ENCODE assay signal across 8 mouse cellular contexts in genomic region chr4:109147278-109148038, GRCm38 (mm10). TPM values are rescaled to one million over a fixed set of nuclear protein-coding genes. Genes with fewer than 3 reads are reported as not detected.
DNase-seq lines count a peak whose midpoint lies in the region; ATAC-seq and TF ChIP-seq lines count a peak whose summit lies in the region.

No protein-coding gene starts in this region.

- H3K4me3 ChIP-seq in heart, embryonic 10.5 days = peak overlapping the region; percentile 32; the same call in 1 of the 2 replicates
- no peak overlapping the region for H3K4me3 ChIP-seq in liver, postnatal 0 days (ENCODE audit: low read depth, low read length)
- H3K4me3 ChIP-seq in neural tube, embryonic 11.5 days (ENCODE audit: low read depth, low read length) = no peak overlapping the region

- WGBS in heart, embryonic 10.5 days = 39% methylated on average over 11 of the region's 11 CpGs
- 48% methylated on average over 11 of the region's 11 CpGs for WGBS in liver, postnatal 0 days (ENCODE audit: insufficient replicate concordance)
- WGBS in neural tube, embryonic 11.5 days = 62% methylated on average over 11 of the region's 11 CpGs

- H3K4me2 ChIP-seq in liver, postnatal 0 days (ENCODE audit: low read depth, low read length) = peak overlapping the region; percentile 22
- no peak overlapping the region for H3K4me2 ChIP-seq in neural tube, embryonic 11.5 days (ENCODE audit: low read depth)

- TF ChIP-seq CTCF in liver, postnatal 0 days (IDR thresholded peaks at IDR 0.05; ENCODE audit: low read depth) = peak; percentile 90

- peak; percentile 71 for DNase-seq in CD4-positive, CD25-positive, alpha-beta regulatory T cell, adult 2 months (ENCODE audit: low read depth, low spot score)
- peak; percentile 79 for DNase-seq in R1 (ENCODE audit: low read depth, low spot score)
- DNase-seq in heart, embryonic 10.5 days (ENCODE audit: low spot score) = peak; percentile 80
- DNase-seq in kidney, adult 18-20 months = peak; percentile 68
- DNase-seq in liver, postnatal 0 days = peak; percentile 41
- DNase-seq in neural tube, embryonic 11.5 days (ENCODE audit: low spot score) = peak; percentile 43
- peak; percentile 50 for DNase-seq in thymus, postnatal 0 days (ENCODE audit: low spot score)

- no peaks in the 10 kb centered on the region for H3K27me3 ChIP-seq in heart, embryonic 10.5 days (ENCODE audit: insufficient read depth, poor library complexity, severe bottlenecking)
- H3K27me3 ChIP-seq in liver, postnatal 0 days (ENCODE audit: insufficient read depth, low read length) = no peaks in the 10 kb centered on the region
- no peaks in the 10 kb centered on the region for H3K27me3 ChIP-seq in neural tube, embryonic 11.5 days (ENCODE audit: control insufficient read depth, insufficient read depth, low read length)

- peak; percentile 60 for ATAC-seq in common myeloid progenitor, adult 5-6 weeks (replicated peaks; ENCODE audit: low read depth, poor library complexity, severe bottlenecking)
- peak; percentile 72 for ATAC-seq in liver, postnatal 0 days
- ATAC-seq in neural tube, embryonic 11.5 days (ENCODE audit: insufficient read depth, low FRiP score, low TSS enrichment) = no peak

- H3K9me3 ChIP-seq in heart, embryonic 10.5 days = no peaks in the 10 kb centered on the region
- H3K9me3 ChIP-seq in liver, postnatal 0 days (ENCODE audit: low read length) = no peaks in the 10 kb centered on the region
- H3K9me3 ChIP-seq in neural tube, embryonic 11.5 days (ENCODE audit: control insufficient read depth, low read length) = no peaks in the 10 kb centered on the region

- H3K4me1 ChIP-seq in heart, embryonic 10.5 days = peaks cover 16% of the 10 kb centered on the region
- peaks cover 3% of the 10 kb centered on the region; the same call in 1 of the 2 replicates for H3K4me1 ChIP-seq in liver, postnatal 0 days (ENCODE audit: insufficient read depth)
- H3K4me1 ChIP-seq in neural tube, embryonic 11.5 days (ENCODE audit: control insufficient read depth, insufficient read depth, low read length) = no peaks in the 10 kb centered on the region

- no peak overlapping the region for H3K9ac ChIP-seq in liver, postnatal 0 days (replicated peaks)
- no peak overlapping the region for H3K9ac ChIP-seq in neural tube, embryonic 11.5 days (ENCODE audit: low read length)

- H3K27ac ChIP-seq in heart, embryonic 10.5 days = 0 out of 2 replicates have a peak overlapping the region, but pooled peaks have one; percentile 67
- H3K27ac ChIP-seq in liver, postnatal 0 days (ENCODE audit: low read depth) = peak overlapping the region; percentile 34; the same call in 1 of the 2 replicates
- H3K27ac ChIP-seq in neural tube, embryonic 11.5 days (ENCODE audit: low read depth, low read length) = no peak overlapping the region

- no peaks in the 10 kb centered on the region for H3K36me3 ChIP-seq in heart, embryonic 10.5 days
- H3K36me3 ChIP-seq in liver, postnatal 0 days (replicated peaks; ENCODE audit: insufficient read depth, low read length) = no peaks in the 10 kb centered on the region; the same call in 1 of the 2 replicates
- no peaks in the 10 kb centered on the region for H3K36me3 ChIP-seq in neural tube, embryonic 11.5 days (ENCODE audit: control insufficient read depth, insufficient read depth, low read length)

- TF ChIP-seq EP300 in liver, postnatal 0 days (IDR thresholded peaks at IDR 0.05; ENCODE audit: low read depth) = no peak

RNA-seq across cellular contexts. Expression of gene Osbpl9, which starts 54.6 kb away (rescaled TPM):
- 61.4 and 64.8 TPM in 2 replicates for total RNA-seq in common myeloid progenitor, adult 5-6 weeks (2017)
- polyA plus RNA-seq in heart, embryonic 10.5 days (2016; fragmentation: Nextera tagmentation; extraction: Ambion mirVana) = 41.1 and 43.5 TPM in 2 replicates
- 28.2 and 29.3 TPM in 2 replicates for polyA plus RNA-seq in liver, postnatal 0 days (2015; fragmentation: Nextera tagmentation; extraction: Ambion mirVana)
- polyA plus RNA-seq in neural tube, embryonic 11.5 days (2014; fragmentation: Nextera tagmentation; extraction: Ambion mirVana) = 83.1 TPM in 2 replicates
- polyA plus RNA-seq in thymus, postnatal 0 days (2015; fragmentation: Nextera tagmentation; extraction: Ambion mirVana) = 64.4 and 65.7 TPM in 2 replicates
